Mouse (Mus musculus) spleen, adult 2 months (tissue): ENCODE results near the gene Klhl26.

Experiments used
- CTCF ChIP-seq: fragments of 200-500 bp; IDR thresholded peaks from 2 replicates; pipeline ENCODE4 v1.5.1; 2011; ENCODE audit warnings: mild to moderate bottlenecking, inconsistent platforms; ENCODE audit not compliant: insufficient read depth, insufficient read length, insufficient replicate concordance; ENCODE audit errors: extremely low read depth
- POLR2A ChIP-seq: fragments of 200-500 bp; IDR thresholded peaks from 2 replicates; pipeline ENCODE4 v1.6.1; 2011; ENCODE audit warnings: low read depth, low read length, inconsistent platforms

DNA sequence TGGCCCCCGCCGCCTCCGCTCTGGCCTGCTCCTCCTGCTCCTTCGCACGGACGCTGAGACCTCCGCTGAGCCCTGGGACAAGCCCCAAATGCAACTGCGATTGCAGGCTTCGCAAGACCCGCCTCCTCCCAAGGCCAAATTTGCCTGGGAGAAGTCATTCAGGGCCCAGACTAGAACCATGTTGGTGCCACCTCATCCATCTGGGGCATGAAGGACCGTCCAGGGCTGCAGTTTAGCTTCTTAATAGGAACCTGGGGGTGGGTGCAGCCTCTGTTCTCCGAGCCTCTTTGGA is 18.9 kb upstream of the Klhl26 start:
- TF ChIP-seq CTCF: no peak
- no peak for TF ChIP-seq POLR2A
